Mouse (Mus musculus) ES-E14 (cell line): Measurements from ENCODE around the gene Mctp1. TPM values are rescaled to one million over a fixed set of nuclear protein-coding genes. Genes with fewer than 3 reads are reported as not detected.
"Not testable (repeated sequence)": the region's sequence is repeated elsewhere in the genome, so short reads cannot be mapped to it uniquely, and the experiment has no call there.

Experiments
- DNase-seq: peaks from one replicate; pipeline ENCODE4 v3.0.0-alpha.2; 2013; ENCODE audit warnings: low read depth, low spot score
- H3K27ac ChIP-seq: 2 replicates; pipeline ENCODE4 v1.5.1; 2012; ENCODE audit warnings: low read depth, mild to moderate bottlenecking, low read length, moderate library complexity, mixed read lengths; ENCODE audit not compliant: poor library complexity, insufficient read depth, severe bottlenecking
- H3K36me3 ChIP-seq: 2 replicates; pipeline ENCODE4 v1.6.1; 2012; ENCODE audit warnings: mild to moderate bottlenecking, low read length, moderate library complexity, mixed read lengths; ENCODE audit not compliant: control insufficient read depth, poor library complexity, insufficient read depth, severe bottlenecking
- H3K4me1 ChIP-seq, 2 experiments: fragments of 150-350 bp in 1 of 2; sonication (generic) in 1 of 2; 2 replicates each; pipeline ENCODE4 v1.6.1; 2012; ENCODE audit warnings: low read length in 2 of 2, mild to moderate bottlenecking in 1 of 2, mixed read lengths in 1 of 2; ENCODE audit not compliant: control insufficient read depth in 2 of 2, insufficient read depth in 2 of 2, poor library complexity in 1 of 2
- H3K4me3 ChIP-seq, 2 experiments: fragments of 150-350 bp in 1 of 2; sonication (generic) in 1 of 2; 2 replicates each; pipeline ENCODE4 v1.5.1; 2012; ENCODE audit warnings: low read length in 2 of 2, low read depth in 1 of 2, mild to moderate bottlenecking in 1 of 2, mixed read lengths in 1 of 2; ENCODE audit not compliant: insufficient read depth in 1 of 2, poor library complexity in 1 of 2, severe bottlenecking in 1 of 2
- H3K9ac ChIP-seq: 2 replicates; pipeline ENCODE4 v1.6.1; 2012; ENCODE audit warnings: low read depth, mild to moderate bottlenecking, low read length, mixed read lengths; ENCODE audit not compliant: poor library complexity, insufficient read depth, severe bottlenecking
- H3K9me3 ChIP-seq: fragments of 150-350 bp; sonication (generic); 2 replicates; pipeline ENCODE4 v1.6.1; 2012; ENCODE audit warnings: low read depth, mild to moderate bottlenecking, low read length; ENCODE audit not compliant: control insufficient read depth, insufficient read depth
- CHD2 ChIP-seq: IDR thresholded peaks from 2 replicates; pipeline ENCODE4 v1.6.1; 2014; ENCODE audit warnings: mild to moderate bottlenecking, low read depth, low read length, inconsistent platforms
- HCFC1 ChIP-seq: IDR thresholded peaks from 2 replicates; pipeline ENCODE4 v1.6.1; 2012; ENCODE audit warnings: low read length, inconsistent platforms, borderline replicate concordance; ENCODE audit not compliant: insufficient read depth
- MAFK ChIP-seq: IDR thresholded peaks from 2 replicates; pipeline ENCODE4 v1.6.1; 2014; ENCODE audit warnings: mild to moderate bottlenecking, low read depth, low read length, inconsistent platforms; ENCODE audit not compliant: insufficient read depth
- ZC3H11A ChIP-seq: IDR thresholded peaks from 2 replicates; pipeline ENCODE4 v1.6.1; 2012; ENCODE audit warnings: low read depth, mild to moderate bottlenecking, inconsistent platforms, low read length, borderline replicate concordance
- ZNF384 ChIP-seq: IDR thresholded peaks from 2 replicates; pipeline ENCODE4 v1.6.1; 2012; ENCODE audit warnings: low read depth, low read length, inconsistent platforms
- in situ Hi-C, 2 experiments: fragments of 600-800 bp; cut with MboI; formaldehyde crosslinking; loops; one replicate each; pipeline ENCODE4 v1.15.1; 2025; ENCODE audit warnings: low sequenced_read_pairs in 2 of 2, inconsistent platforms in 1 of 2; ENCODE audit not compliant: unreplicated experiment in 2 of 2
- total RNA-seq: library from RNA; depleted of rRNA; stranded (reverse); fragments of 300-350 nt; gene quantifications from 2 replicates; pipeline ENCODE4 v1.2.3, GENCODE M21; 2012; rRNA removed

Gene Mctp1
- 0.21 and 0.80 TPM in 2 replicates for total RNA-seq

DNA sequence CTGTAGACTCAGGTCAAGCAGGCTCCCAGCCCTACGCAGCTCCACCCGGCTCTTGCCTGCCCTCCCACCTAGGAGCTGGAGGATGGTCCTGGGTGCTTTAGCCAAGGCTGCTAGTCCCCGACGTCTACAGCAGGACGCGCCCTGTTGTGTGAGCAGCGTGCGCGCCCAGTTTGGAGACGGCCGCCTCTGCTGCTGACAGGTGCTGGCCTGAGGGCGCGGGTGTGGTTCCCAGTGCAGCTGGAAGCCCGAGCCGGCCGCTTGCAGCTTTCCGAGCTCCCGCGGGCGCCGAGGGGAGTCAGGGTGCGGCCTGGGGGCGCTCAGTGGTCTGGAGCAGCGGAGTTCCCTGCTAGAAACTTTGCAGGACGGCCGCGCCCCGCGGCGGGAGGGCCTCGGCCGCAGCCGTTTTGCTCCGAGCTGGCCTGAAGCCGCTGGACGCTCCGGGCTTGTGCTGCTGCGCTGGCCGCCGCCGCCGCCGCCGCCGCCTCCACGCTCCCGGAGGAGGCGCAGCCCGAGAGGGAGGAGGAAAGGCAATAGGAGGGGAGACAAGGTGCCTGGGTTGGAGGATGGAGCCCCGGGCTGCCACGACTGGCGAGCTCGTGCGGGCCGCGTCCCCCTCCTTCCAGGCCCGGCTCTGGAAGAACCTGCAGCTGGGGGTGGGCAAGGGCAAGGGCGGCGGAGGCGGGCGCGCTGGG, at the start of gene Mctp1:
Gene Mctp1, plus strand, starts transcription at position 564 of the 692 bp plus-strand sequence.
- Histone ChIP-seq H3K9me3 (no peaks in the 10 kb centered on the region), H3K36me3 (no peaks in the 10 kb centered on the region), H3K27ac (no peak within 1 kb of the TSS), H3K4me3 (peak within 1 kb of the TSS; percentile 64 to 82), H3K4me1 (no peaks in the 10 kb centered on the region), H3K9ac (peak within 1 kb of the TSS; percentile 48)
- no peak for TF ChIP-seq HCFC1
- TF ChIP-seq ZNF384, result no peak
- no peak for TF ChIP-seq ZC3H11A
- no peak for TF ChIP-seq MAFK
- TF ChIP-seq CHD2, result no peak
- peak; percentile 56 for DNase-seq
- in situ Hi-C loops, result no loop called here

DNA sequence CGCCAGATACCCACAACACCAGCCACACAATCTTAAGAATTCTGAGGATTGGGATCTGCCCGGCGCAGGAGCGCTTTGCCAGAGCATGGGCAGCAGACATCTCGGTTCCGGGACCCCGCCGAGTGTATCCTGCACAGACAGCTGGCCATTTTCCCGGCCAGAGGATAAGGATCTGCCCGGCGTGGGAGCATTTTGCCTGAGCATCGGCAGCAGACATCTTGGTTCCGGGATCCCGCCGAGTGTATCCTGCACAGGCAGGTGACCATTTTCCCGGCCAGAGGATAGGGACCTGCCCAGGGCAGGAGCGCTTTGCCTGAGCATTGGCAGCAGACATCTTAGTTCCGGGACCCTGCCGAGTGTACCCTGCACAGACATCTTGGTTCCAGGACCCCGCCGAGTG, 38.4 kb upstream of the Mctp1 start:
- H3K27ac ChIP-seq, H3K36me3 ChIP-seq, in situ Hi-C loops, H3K4me1 ChIP-seq, DNase-seq, H3K9me3 ChIP-seq: not testable (repeated sequence)
- Histone ChIP-seq H3K9ac (0 out of 2 replicates have a peak overlapping the region, but pooled peaks have one; percentile 32), H3K4me3 (peak overlapping the region; percentile 33 to 37; a peak in 2 of 4 replicates)

DNA sequence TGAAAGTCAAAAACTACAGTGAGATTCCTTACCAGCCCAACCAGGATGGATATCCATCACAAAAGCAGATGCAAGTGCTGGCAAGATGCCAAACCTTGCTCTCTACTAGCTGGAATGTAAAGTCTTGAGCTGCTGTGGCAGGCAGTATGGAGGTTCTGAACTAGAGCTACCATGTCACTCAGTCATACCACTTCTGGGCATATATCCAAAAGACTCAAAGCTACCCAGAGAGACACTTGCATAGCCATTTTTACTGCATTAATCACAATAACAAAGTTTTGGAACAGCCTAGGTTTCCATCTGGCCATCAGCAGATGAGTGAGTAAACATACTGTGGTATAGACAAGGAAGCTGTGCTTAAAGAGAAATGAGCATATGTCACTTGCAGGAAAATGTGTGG, 25.6 kb upstream of the Mctp1 start:
- no peak for TF ChIP-seq CHD2
- TF ChIP-seq ZC3H11A, result no peak
- no peak for TF ChIP-seq HCFC1
- no peak for TF ChIP-seq MAFK
- Histone ChIP-seq H3K36me3 (no peaks in the 10 kb centered on the region), H3K27ac (no peak overlapping the region), H3K4me1 (no peaks in the 10 kb centered on the region), H3K4me3 (no peak overlapping the region), H3K9me3 (no peaks in the 10 kb centered on the region), H3K9ac (no peak overlapping the region)
- DNase-seq, result peak; percentile 37
- in situ Hi-C loops, result no loop called here

DNA sequence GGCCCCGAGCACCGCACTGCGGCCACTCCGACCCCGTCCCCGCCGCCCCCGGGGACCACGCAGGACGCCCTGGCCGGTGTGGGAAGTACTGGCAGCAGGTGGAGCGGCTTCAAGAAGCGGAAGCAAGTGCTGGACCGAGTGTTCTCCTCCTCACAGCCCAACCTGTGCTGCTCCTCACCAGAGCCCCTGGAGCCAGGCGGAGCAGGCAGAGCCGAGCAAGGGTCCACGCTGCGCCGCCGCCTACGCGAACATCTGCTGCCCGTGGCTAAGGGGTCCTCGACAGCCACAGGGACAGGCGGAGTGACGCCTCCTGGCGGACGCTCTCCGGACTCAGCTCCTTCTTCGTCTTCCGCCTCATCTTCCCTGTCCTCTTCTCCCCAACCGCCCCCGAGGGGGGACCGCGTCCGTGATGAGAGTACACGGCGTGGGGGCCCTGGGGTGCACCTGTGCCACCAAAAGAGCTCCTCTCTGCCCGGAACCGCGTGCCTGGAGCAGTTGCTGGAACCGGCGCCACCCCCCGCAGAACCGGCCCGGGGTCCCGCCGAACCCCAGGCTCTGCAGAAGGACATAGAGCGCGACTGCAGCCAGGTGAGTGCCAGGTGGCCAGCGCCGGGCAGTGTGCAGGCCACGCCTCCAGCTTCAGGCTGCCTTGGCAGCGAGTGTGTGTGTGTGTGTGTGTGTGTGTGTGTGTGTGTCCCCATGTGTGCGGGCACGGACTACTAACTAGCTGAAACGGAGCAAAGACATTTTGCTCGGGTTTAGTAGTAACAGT, 515 bp downstream of the Mctp1 start:
- H3K4me3 ChIP-seq, result peak overlapping the region; percentile 64 to 82
- TF ChIP-seq HCFC1 (no peak), ZNF384 (no peak), ZC3H11A (no peak), MAFK (no peak), CHD2 (no peak)
- H3K9ac ChIP-seq, result peak overlapping the region; percentile 48
- H3K27ac ChIP-seq, result no peak overlapping the region
- H3K4me1 ChIP-seq, result no peaks in the 10 kb centered on the region
- in situ Hi-C loops, result no loop called here
- DNase-seq, result no peak
- H3K36me3 ChIP-seq, result no peaks in the 10 kb centered on the region
- H3K9me3 ChIP-seq, result no peaks in the 10 kb centered on the region
